Mouse (Mus musculus) ES-Bruce4 (cell line): ENCODE measurements around the gene Stk17b.

Experiments
- CTCF ChIP-seq: IDR thresholded peaks from one replicate; pipeline ENCODE4 v1.8.1; 2011; ENCODE audit warnings: low read depth, low read length
- POLR2A ChIP-seq: IDR thresholded peaks from one replicate; pipeline ENCODE4 v1.8.1; 2011; ENCODE audit warnings: low read length; ENCODE audit not compliant: insufficient read depth

- TF ChIP-seq POLR2A (no peak), CTCF (no peak)
These were observed 11.0 kb downstream of the Stk17b start for GRCm38 (mm10) chr1:53773994-53774393.
